ENCODE assay signal across 8 mouse cellular contexts in genomic region chr11:104442333-104443136, GRCm38 (mm10). TPM values are rescaled to one million over a fixed set of nuclear protein-coding genes. Genes with fewer than 3 reads are reported as not detected.
A peak's percentile ranks its signal among the peaks of the same experiment; 100 is the strongest.
DNase-seq lines count a peak whose midpoint lies in the region; ATAC-seq lines count a peak whose summit lies in the region.

No protein-coding gene starts in this region.

- DNase-seq in ZHBTc4 (ENCODE audit: low read depth, low spot score): peak; percentile 99
- peak; percentile 83 to 91 for DNase-seq in gastrocnemius, adult 8-10 months (ENCODE audit: low spot score in 2 of 2)
- DNase-seq in induced T-regulatory cell, adult 2 months (ENCODE audit: low read depth): peak; percentile 96
- peak; percentile 69 to 89 for DNase-seq in left cerebral cortex, adult 9 months (ENCODE audit: low spot score in 2 of 2)
- peak; percentile 91 for DNase-seq in right cerebral cortex, postnatal 14 days
- DNase-seq in urinary bladder, postnatal 36 days (ENCODE audit: low spot score in 2 of 2): peak; percentile 82 to 92

- peak; percentile 77 for ATAC-seq in common myeloid progenitor, adult 5-6 weeks (replicated peaks; ENCODE audit: low read depth, poor library complexity, severe bottlenecking)
- peak; percentile 70 for ATAC-seq in megakaryocyte progenitor cell, adult 5-6 weeks (replicated peaks; ENCODE audit: poor library complexity)

RNA-seq across cellular contexts. Expression of gene Kansl1, which starts 26.1 kb away (rescaled TPM):
- 36.7 and 38.1 TPM in 2 replicates for total RNA-seq in common myeloid progenitor, adult 5-6 weeks (2017)
- 10 to 100 TPM; 18.5 to 22.2 (median 20.7) TPM for total RNA-seq in gastrocnemius, adult 8-10 months (2022)
- 62.8 and 64.0 TPM in 2 replicates for total RNA-seq in megakaryocyte progenitor cell, adult 5-6 weeks (2015)
- total RNA-seq in megakaryocyte progenitor cell, adult 5-6 weeks (2017): 29.6 and 37.2 TPM in 2 replicates

Comparison
In these comparisons a context has a peak if more than half of its experiments do, and no peak if none do; other contexts are left out.
1. Peak in every context shown above with its lines: DNase-seq and ATAC-seq.